ENCODE assay signal across 9 mouse cellular contexts in genomic region chr12:82265335-82266274, GRCm38 (mm10).
DNase-seq lines count a peak whose midpoint lies in the region; ATAC-seq and TF ChIP-seq lines count a peak whose summit lies in the region.
"Had no signal": no experiment of that assay in that cellular context is flagged by ENCODE, and none has a peak within 500 bp of the region (broad histone marks: within the 10 kb centered on the region; RNA-seq: fewer than 3 reads in every experiment).

No protein-coding gene starts in this region.

- no peak for ATAC-seq in activated CD4-positive, CD25-positive, alpha-beta regulatory T cell, adult 4 months

- DNase-seq in adrenal gland, adult 8-10 months: peak; percentile 14
- DNase-seq in adrenal gland, postnatal 4 days (ENCODE audit: low spot score in 2 of 2): no peak
- DNase-seq in thymus, adult 2 months: no peak
- DNase-seq in thymus, postnatal 25 days: no peak
- DNase-seq in lung, postnatal 10 days: peak; percentile 68
- peak; percentile 36 for DNase-seq in yolk sac, embryonic 10.5 days (ENCODE audit: low spot score)
- no peak for DNase-seq in forebrain, embryonic 10.5 days (ENCODE audit: extremely low spot score, low spot score)

- H3K27ac ChIP-seq in thymus, adult 2 months (ENCODE audit: control insufficient read depth, insufficient read depth, low read length): 0 out of 2 replicates have a peak overlapping the region, but pooled peaks have one; percentile 17
- H3K27ac ChIP-seq in forebrain, embryonic 10.5 days: no peak overlapping the region
- H3K27ac ChIP-seq: limb, embryonic 12.5 days had no signal

- H3K4me3 ChIP-seq in thymus, adult 2 months (ENCODE audit: control insufficient read depth, insufficient read depth, low read length): no peak overlapping the region
- no peak overlapping the region for H3K4me3 ChIP-seq in forebrain, embryonic 10.5 days
- H3K4me3 ChIP-seq: limb, embryonic 12.5 days had no signal

- H3K27me3 ChIP-seq in thymus, adult 2 months (ENCODE audit: control insufficient read depth, insufficient read depth, low read length): no peaks in the 10 kb centered on the region
- no peaks in the 10 kb centered on the region for H3K27me3 ChIP-seq in forebrain, embryonic 10.5 days (ENCODE audit: poor library complexity, severe bottlenecking)
- H3K27me3 ChIP-seq: limb, embryonic 12.5 days had no signal

- no peaks in the 10 kb centered on the region for H3K9me3 ChIP-seq in forebrain, embryonic 10.5 days
- H3K9me3 ChIP-seq: limb, embryonic 12.5 days had no signal

- WGBS in thymus, adult 2 months: 86% methylated on average over 9 of the region's 9 CpGs
- 92% methylated on average over 9 of the region's 9 CpGs for WGBS in forebrain, embryonic 10.5 days

- H3K36me3 ChIP-seq in thymus, adult 2 months (ENCODE audit: control insufficient read depth, insufficient read depth, low read length): no peaks in the 10 kb centered on the region
- no peaks in the 10 kb centered on the region; the same call in 1 of the 2 replicates for H3K36me3 ChIP-seq in forebrain, embryonic 10.5 days (replicated peaks)
- H3K36me3 ChIP-seq: limb, embryonic 12.5 days had no signal

- TF ChIP-seq CTCF in thymus, adult 2 months (IDR thresholded peaks at IDR 0.05; ENCODE audit: borderline replicate concordance, control insufficient read depth, extremely low read depth, insufficient read depth, low read length, poor library complexity): no peak

- TF ChIP-seq POLR2A in thymus, adult 2 months (IDR thresholded peaks at IDR 0.05; ENCODE audit: control insufficient read depth, extremely low read depth, insufficient read depth, low read length, poor library complexity): no peak

- peaks cover 34% of the 10 kb centered on the region for H3K4me1 ChIP-seq in thymus, adult 2 months (replicated peaks; ENCODE audit: control insufficient read depth, insufficient read depth, low read length)
- H3K4me1 ChIP-seq in forebrain, embryonic 10.5 days: no peaks in the 10 kb centered on the region

Comparison
In these comparisons a context has a peak if more than half of its experiments do, and no peak if none do; other contexts are left out.
1. DNase-seq: peak in adrenal gland, adult 8-10 months (single experiment), lung, postnatal 10 days (single experiment) and yolk sac, embryonic 10.5 days (single experiment); none in adrenal gland, postnatal 4 days (0 of 2), thymus, adult 2 months (single experiment), thymus, postnatal 25 days (single experiment) and forebrain, embryonic 10.5 days (single experiment).